Mouse (Mus musculus) CH12.LX (cell line): ENCODE results near the gene Rbck1. TPM values are rescaled to one million over a fixed set of nuclear protein-coding genes. Genes with fewer than 3 reads are reported as not detected.
A peak's percentile ranks its signal among the peaks of the same experiment; 100 is the strongest.

Experiments
- DNase-seq: peaks from one replicate; pipeline ENCODE4 v3.0.0-alpha.2; 2013; ENCODE audit errors: extremely low read depth
- H3K27ac ChIP-seq: 2 replicates; pipeline ENCODE4 v1.5.1; 2012; ENCODE audit warnings: low read depth, mild to moderate bottlenecking, control low read depth, moderate library complexity; ENCODE audit not compliant: insufficient read depth
- H3K27me3 ChIP-seq: replicated peaks from 2 replicates; pipeline ENCODE3; 2012; ENCODE audit warnings: inconsistent platforms
- H3K36me3 ChIP-seq, 2 experiments: replicated peaks in 1 of 2; 2 replicates each; pipeline versions ENCODE3 to v1.6.1; 2012; ENCODE audit warnings: inconsistent platforms in 1 of 2, low read length in 1 of 2, mild to moderate bottlenecking in 1 of 2, mixed read lengths in 1 of 2, moderate library complexity in 1 of 2; ENCODE audit not compliant: control insufficient read depth in 1 of 2, insufficient read depth in 1 of 2
- H3K4me1 ChIP-seq, 2 experiments: 2 replicates each; pipeline ENCODE4 v1.6.1; 2012; ENCODE audit warnings: inconsistent platforms in 1 of 2, moderate library complexity in 1 of 2; ENCODE audit not compliant: insufficient read depth in 2 of 2, control insufficient read depth in 1 of 2
- H3K4me2 ChIP-seq: 2 replicates; pipeline ENCODE4 v1.6.1; 2012; ENCODE audit warnings: low read depth, mild to moderate bottlenecking, control low read depth; ENCODE audit not compliant: poor library complexity, insufficient read depth, severe bottlenecking
- H3K4me3 ChIP-seq, 3 experiments: fragments of 150-350 bp in 1 of 3; sonication (generic) in 1 of 3; replicated peaks in 1 of 3; 2 replicates each; pipeline versions ENCODE3 to v1.5.1; 2011 to 2012; ENCODE audit warnings: low read depth in 2 of 3, low read length in 2 of 3, mild to moderate bottlenecking in 2 of 3, moderate library complexity in 2 of 3, control low read depth in 1 of 3, improper control_type of control experiment in 1 of 3, inconsistent platforms in 1 of 3, mixed read lengths in 1 of 3; ENCODE audit not compliant: poor library complexity in 1 of 3
- H3K79me2 ChIP-seq: replicated peaks from 2 replicates; pipeline ENCODE4 v1.6.1; 2012; ENCODE audit warnings: mild to moderate bottlenecking, moderate library complexity; ENCODE audit not compliant: control insufficient read depth, poor library complexity, insufficient read depth, severe bottlenecking; ENCODE audit errors: extremely low read depth
- H3K9ac ChIP-seq: 2 replicates; pipeline ENCODE4 v1.6.1; 2012; ENCODE audit warnings: low read depth, mild to moderate bottlenecking, control low read depth, moderate library complexity; ENCODE audit not compliant: insufficient read depth
- H3K9me3 ChIP-seq: replicated peaks from 2 replicates; pipeline ENCODE3; 2012; ENCODE audit warnings: low read length, inconsistent platforms, mixed read lengths
- CHD2 ChIP-seq: IDR thresholded peaks from 2 replicates; pipeline ENCODE4 v1.6.1; 2011; ENCODE audit warnings: low read length, improper control_type of control experiment
- CTCF ChIP-seq, 2 experiments: IDR thresholded peaks in 1 of 2; conservative IDR thresholded peaks in 1 of 2; 2 replicates each; pipeline ENCODE4 v1.5.1; 2011 to 2012; ENCODE audit warnings: low read depth in 2 of 2, low read length in 2 of 2, improper control_type of control experiment in 1 of 2, inconsistent platforms in 1 of 2, mild to moderate bottlenecking in 1 of 2, moderate library complexity in 1 of 2
- E2F4 ChIP-seq: IDR thresholded peaks from 2 replicates; pipeline ENCODE4 v1.6.1; 2011; ENCODE audit warnings: low read depth, low read length, improper control_type of control experiment; ENCODE audit not compliant: insufficient replicate concordance
- EP300 ChIP-seq: IDR thresholded peaks from 2 replicates; pipeline ENCODE4 v1.6.1; 2011; ENCODE audit warnings: low read length, improper control_type of control experiment
- HCFC1 ChIP-seq: IDR thresholded peaks from 2 replicates; pipeline ENCODE4 v1.6.1; 2012; ENCODE audit warnings: low read depth, mild to moderate bottlenecking, inconsistent platforms, low read length, improper control_type of control experiment
- IRF4 ChIP-seq: IDR thresholded peaks from 2 replicates; pipeline ENCODE4 v1.6.1; 2014; ENCODE audit warnings: low read depth, mild to moderate bottlenecking, inconsistent platforms, low read length, improper control_type of control experiment
- KAT2A ChIP-seq: IDR thresholded peaks from 2 replicates; pipeline ENCODE4 v1.6.1; 2012; ENCODE audit warnings: low read length, improper control_type of control experiment, inconsistent platforms; ENCODE audit not compliant: insufficient replicate concordance
- MAZ ChIP-seq: IDR thresholded peaks from 2 replicates; pipeline ENCODE4 v1.6.1; 2012; ENCODE audit warnings: low read depth, mild to moderate bottlenecking, inconsistent platforms, low read length, improper control_type of control experiment, moderate library complexity
- MYC ChIP-seq: IDR thresholded peaks from 2 replicates; pipeline ENCODE4 v1.6.1; 2011; ENCODE audit warnings: low read depth, mild to moderate bottlenecking, improper control_type of control experiment, low read length
- NELFE ChIP-seq: IDR thresholded peaks from 2 replicates; pipeline ENCODE4 v1.6.1; 2011; ENCODE audit warnings: low read depth, low read length, improper control_type of control experiment
- PAX5 ChIP-seq: IDR thresholded peaks from 2 replicates; pipeline ENCODE4 v1.6.1; 2012; ENCODE audit warnings: low read length, inconsistent platforms, mixed read lengths
- POLR2AphosphoS2 ChIP-seq: IDR thresholded peaks from 2 replicates; pipeline ENCODE4 v1.6.1; 2011; ENCODE audit warnings: low read depth, low read length, improper control_type of control experiment
- RCOR1 ChIP-seq: conservative IDR thresholded peaks from 2 replicates; pipeline ENCODE4 v1.6.1; 2012; ENCODE audit warnings: low read depth, mild to moderate bottlenecking, inconsistent platforms, low read length, improper control_type of control experiment
- UBTF ChIP-seq: IDR thresholded peaks from 2 replicates; pipeline ENCODE4 v1.6.1; 2012; ENCODE audit warnings: low read depth, mild to moderate bottlenecking, inconsistent platforms, low read length, improper control_type of control experiment, moderate library complexity
- USF2 ChIP-seq: conservative IDR thresholded peaks from 2 replicates; pipeline ENCODE4 v1.6.1; 2011; ENCODE audit warnings: low read depth, low read length, improper control_type of control experiment
- ZC3H11A ChIP-seq: IDR thresholded peaks from 2 replicates; pipeline ENCODE4 v1.6.1; 2012; ENCODE audit warnings: low read depth, mild to moderate bottlenecking, inconsistent platforms, low read length, improper control_type of control experiment
- ZKSCAN1 ChIP-seq: IDR thresholded peaks from 2 replicates; pipeline ENCODE4 v1.6.1; 2012; ENCODE audit warnings: low read depth, inconsistent platforms, low read length, improper control_type of control experiment, borderline replicate concordance
- ZMIZ1 ChIP-seq: IDR thresholded peaks from 2 replicates; pipeline ENCODE4 v1.6.1; 2012; ENCODE audit warnings: low read depth, mild to moderate bottlenecking, inconsistent platforms, low read length, improper control_type of control experiment
- dilution Hi-C: fragments of 300-500 bp; cut with MboI; formaldehyde crosslinking; loops from 2 replicates; pipeline ENCODE4 v1.14.3; 2020; ENCODE audit warnings: low sequenced_read_pairs; ENCODE audit not compliant: extremely low pct_unique_long_range_greater_than_20kb, extremely low pct_ligation_motif_present
- in situ Hi-C: fragments of 300-500 bp; cut with MboI; formaldehyde crosslinking; loops from 3 replicates; pipeline ENCODE4 v1.14.3; 2019; ENCODE audit warnings: low sequenced_read_pairs, low pct_ligation_motif_present, low pct_unique_long_range_greater_than_20kb, mixed read lengths
- polyA plus RNA-seq: library from polyadenylated mRNA; unstranded; fragments of >175 nt; gene quantifications from 2 replicates; pipeline ENCODE4 v1.2.1, GENCODE M21; 2012; ENCODE audit warnings: low read depth; ENCODE audit not compliant: insufficient read length
- total RNA-seq, 2 experiments: library from RNA; depleted of rRNA; stranded (reverse); fragments of 300-350 nt in 1 of 2; fragments of >200 nt in 1 of 2; gene quantifications; 2 replicates each; pipeline ENCODE4 v1.2.3; 2012 to 2014

Gene Rbck1
- total and polyA plus RNA-seq, 3 experiments = 109 to 143 (median 134) TPM

- TF ChIP-seq USF2 (no peak), POLR2AphosphoS2 (no peak), MYC (no peak)
Measured at GRCm38 (mm10) chr2:152287560-152287959, 44.9 kb downstream of the Rbck1 start (continued).

- Histone ChIP-seq H3K4me2 (no peak overlapping the region), H3K9ac (no peak overlapping the region), H3K27me3 (no peaks in the 10 kb centered on the region), H3K4me1 (peaks cover 3% of the 10 kb centered on the region in 2 experiments; a peak in 2 of 4 replicates), H3K79me2 (no peaks in the 10 kb centered on the region), H3K4me3 (no peak overlapping the region), H3K27ac (no peak overlapping the region), H3K9me3 (no peaks in the 10 kb centered on the region), H3K36me3 (peaks cover 55 to 82% of the 10 kb centered on the region in 2 experiments)
- dilution Hi-C loops = no loop called here
- in situ Hi-C loops = no loop called here
- DNase-seq = no peak
- TF ChIP-seq MYC (no peak), KAT2A (no peak), UBTF (no peak), HCFC1 (no peak), NELFE (no peak), POLR2AphosphoS2 (no peak), ZC3H11A (no peak), ZMIZ1 (no peak), RCOR1 (no peak), ZKSCAN1 (no peak), MAZ (no peak), PAX5 (no peak), CHD2 (no peak), IRF4 (no peak), E2F4 (no peak)
Measured at GRCm38 (mm10) chr2:152281407-152281806, 51.0 kb downstream of the Rbck1 start.

- no peaks in the 10 kb centered on the region; the same call in 1 of the 2 replicates for H3K79me2 ChIP-seq
- H3K9ac ChIP-seq = no peak overlapping the region
- DNase-seq = peak; percentile 6
- in situ Hi-C loops = no loop called here
- no peak overlapping the region for H3K27ac ChIP-seq
- no peaks in the 10 kb centered on the region for H3K27me3 ChIP-seq
- no peaks in the 10 kb centered on the region for H3K9me3 ChIP-seq
- dilution Hi-C loops = no loop called here
- peaks cover 46 to 83% of the 10 kb centered on the region in 2 experiments for H3K36me3 ChIP-seq
- no peak overlapping the region for H3K4me2 ChIP-seq
- TF ChIP-seq EP300 (no peak), CTCF (conservative IDR thresholded peaks at IDR 0.05 in 1 of 2, IDR thresholded peaks at IDR 0.05 in 1 of 2; ENCODE audit: low read depth in 2 of 2, low read length in 2 of 2) (peak in 1 of 2 experiments; percentile 54; a peak in 2 of 4 replicates)
- peaks cover 3 to 5% of the 10 kb centered on the region in 2 experiments; a peak in 2 of 4 replicates for H3K4me1 ChIP-seq
- no peak overlapping the region for H3K4me3 ChIP-seq
Measured at GRCm38 (mm10) chr2:152273639-152274038, 58.8 kb downstream of the Rbck1 start.

Other genes starting within 250 kb of the Rbck1 start
- not detected in 2 replicates for gene Srxn1, start 227.1 kb downstream of the Rbck1 start, total RNA-seq (2012; rRNA removed)
- not detected in 2 replicates for gene Srxn1, start 227.1 kb downstream of the Rbck1 start, total RNA-seq (2014; rRNA removed)
- gene Srxn1, start 227.1 kb downstream of the Rbck1 start, polyA plus RNA-seq = not detected in 2 replicates
- not detected in 2 replicates for gene Tcf15, start 189.1 kb downstream of the Rbck1 start, total RNA-seq (2012; rRNA removed)
- gene Tcf15, start 189.1 kb downstream of the Rbck1 start, total RNA-seq (2014; rRNA removed) = not detected in 2 replicates
- gene Tcf15, start 189.1 kb downstream of the Rbck1 start, polyA plus RNA-seq = not detected in 2 replicates
- 100 and 101 TPM in 2 replicates for gene Csnk2a1, start 105.8 kb downstream of the Rbck1 start, total RNA-seq (2012; rRNA removed)
- gene Csnk2a1, start 105.8 kb downstream of the Rbck1 start, total RNA-seq (2014; rRNA removed) = 145 and 146 TPM in 2 replicates
- gene Csnk2a1, start 105.8 kb downstream of the Rbck1 start, polyA plus RNA-seq = 79.2 and 86.9 TPM in 2 replicates
- gene Tbc1d20, start 38.8 kb downstream of the Rbck1 start, total RNA-seq (2012; rRNA removed) = 14.3 and 15.9 TPM in 2 replicates
- gene Tbc1d20, start 38.8 kb downstream of the Rbck1 start, total RNA-seq (2014; rRNA removed) = 13.1 and 17.0 TPM in 2 replicates
- gene Tbc1d20, start 38.8 kb downstream of the Rbck1 start, polyA plus RNA-seq = 22.0 and 22.5 TPM in 2 replicates
- 16.5 and 56.9 TPM in 2 replicates for gene Trib3, start 11.4 kb upstream of the Rbck1 start, total RNA-seq (2012; rRNA removed)
- gene Trib3, start 11.4 kb upstream of the Rbck1 start, total RNA-seq (2014; rRNA removed) = 18.2 and 30.0 TPM in 2 replicates
- 23.7 and 25.1 TPM in 2 replicates for gene Trib3, start 11.4 kb upstream of the Rbck1 start, polyA plus RNA-seq
- not detected in 2 replicates for gene Nrsn2, start 44.0 kb upstream of the Rbck1 start, total RNA-seq (2012; rRNA removed)
- gene Nrsn2, start 44.0 kb upstream of the Rbck1 start, total RNA-seq (2014; rRNA removed) = not detected in 2 replicates
- gene Nrsn2, start 44.0 kb upstream of the Rbck1 start, polyA plus RNA-seq = not detected in 2 replicates
- not detected in 2 replicates for gene Sox12, start 65.4 kb upstream of the Rbck1 start, total RNA-seq (2012; rRNA removed)
- not detected in 2 replicates for gene Sox12, start 65.4 kb upstream of the Rbck1 start, total RNA-seq (2014; rRNA removed)
- 0.09 TPM in 1 of 2 replicates, not detected in the other for gene Sox12, start 65.4 kb upstream of the Rbck1 start, polyA plus RNA-seq
- not detected in 2 replicates for gene Zcchc3, start 82.4 kb upstream of the Rbck1 start, total RNA-seq (2012; rRNA removed)
- not detected in 2 replicates for gene Zcchc3, start 82.4 kb upstream of the Rbck1 start, total RNA-seq (2014; rRNA removed)
- gene Zcchc3, start 82.4 kb upstream of the Rbck1 start, polyA plus RNA-seq = not detected in 2 replicates
- not detected in 2 replicates for gene 6820408C15Rik, start 82.9 kb upstream of the Rbck1 start, total RNA-seq (2012; rRNA removed)
- not detected in 2 replicates for gene 6820408C15Rik, start 82.9 kb upstream of the Rbck1 start, total RNA-seq (2014; rRNA removed)
- gene 6820408C15Rik, start 82.9 kb upstream of the Rbck1 start, polyA plus RNA-seq = not detected in 2 replicates
- gene Defb23, start 132.0 kb upstream of the Rbck1 start, total RNA-seq (2012; rRNA removed) = not detected in 2 replicates
- not detected in 2 replicates for gene Defb23, start 132.0 kb upstream of the Rbck1 start, total RNA-seq (2014; rRNA removed)
- gene Defb23, start 132.0 kb upstream of the Rbck1 start, polyA plus RNA-seq = not detected in 2 replicates
- not detected in 2 replicates for gene Defb20, start 144.4 kb upstream of the Rbck1 start, total RNA-seq (2012; rRNA removed)
- gene Defb20, start 144.4 kb upstream of the Rbck1 start, total RNA-seq (2014; rRNA removed) = not detected in 2 replicates
- gene Defb20, start 144.4 kb upstream of the Rbck1 start, polyA plus RNA-seq = not detected in 2 replicates
- gene Defb22, start 157.5 kb upstream of the Rbck1 start, total RNA-seq (2012; rRNA removed) = not detected in 2 replicates
- gene Defb22, start 157.5 kb upstream of the Rbck1 start, total RNA-seq (2014; rRNA removed) = not detected in 2 replicates
- not detected in 2 replicates for gene Defb22, start 157.5 kb upstream of the Rbck1 start, polyA plus RNA-seq
- not detected in 2 replicates for gene Defb26, start 179.0 kb upstream of the Rbck1 start, total RNA-seq (2012; rRNA removed)
- not detected in 2 replicates for gene Defb26, start 179.0 kb upstream of the Rbck1 start, total RNA-seq (2014; rRNA removed)
- not detected in 2 replicates for gene Defb26, start 179.0 kb upstream of the Rbck1 start, polyA plus RNA-seq
- gene Defb28, start 185.6 kb upstream of the Rbck1 start, total RNA-seq (2012; rRNA removed) = not detected in 2 replicates
- not detected in 2 replicates for gene Defb28, start 185.6 kb upstream of the Rbck1 start, total RNA-seq (2014; rRNA removed)
- not detected in 2 replicates for gene Defb28, start 185.6 kb upstream of the Rbck1 start, polyA plus RNA-seq
- not detected in 2 replicates for gene Defb29, start 207.4 kb upstream of the Rbck1 start, total RNA-seq (2012; rRNA removed)
- gene Defb29, start 207.4 kb upstream of the Rbck1 start, total RNA-seq (2014; rRNA removed) = not detected in 2 replicates
- gene Defb29, start 207.4 kb upstream of the Rbck1 start, polyA plus RNA-seq = not detected in 2 replicates
- gene Gm17416, start 236.7 kb upstream of the Rbck1 start, total RNA-seq (2012; rRNA removed) = not detected in 2 replicates
- not detected in 2 replicates for gene Gm17416, start 236.7 kb upstream of the Rbck1 start, total RNA-seq (2014; rRNA removed)
- not detected in 2 replicates for gene Gm17416, start 236.7 kb upstream of the Rbck1 start, polyA plus RNA-seq
- not detected in 2 replicates for gene Defb21, start 240.1 kb upstream of the Rbck1 start, total RNA-seq (2012; rRNA removed)
- not detected in 2 replicates for gene Defb21, start 240.1 kb upstream of the Rbck1 start, total RNA-seq (2014; rRNA removed)
- gene Defb21, start 240.1 kb upstream of the Rbck1 start, polyA plus RNA-seq = not detected in 2 replicates
- not detected in 2 replicates for gene Defb19, start 247.7 kb upstream of the Rbck1 start, total RNA-seq (2012; rRNA removed)
- gene Defb19, start 247.7 kb upstream of the Rbck1 start, total RNA-seq (2014; rRNA removed) = not detected in 2 replicates
- not detected in 2 replicates for gene Defb19, start 247.7 kb upstream of the Rbck1 start, polyA plus RNA-seq